Mouse (Mus musculus) spleen, postnatal 14 days (tissue): Measurements from ENCODE around the gene Ing3.

Source experiments
- DNase-seq, 2 experiments: peaks; one replicate each; pipeline ENCODE4 v3.0.0; 2021 to 2022; ENCODE audit warnings: low spot score in 2 of 2

The Ing3 gene

DNA sequence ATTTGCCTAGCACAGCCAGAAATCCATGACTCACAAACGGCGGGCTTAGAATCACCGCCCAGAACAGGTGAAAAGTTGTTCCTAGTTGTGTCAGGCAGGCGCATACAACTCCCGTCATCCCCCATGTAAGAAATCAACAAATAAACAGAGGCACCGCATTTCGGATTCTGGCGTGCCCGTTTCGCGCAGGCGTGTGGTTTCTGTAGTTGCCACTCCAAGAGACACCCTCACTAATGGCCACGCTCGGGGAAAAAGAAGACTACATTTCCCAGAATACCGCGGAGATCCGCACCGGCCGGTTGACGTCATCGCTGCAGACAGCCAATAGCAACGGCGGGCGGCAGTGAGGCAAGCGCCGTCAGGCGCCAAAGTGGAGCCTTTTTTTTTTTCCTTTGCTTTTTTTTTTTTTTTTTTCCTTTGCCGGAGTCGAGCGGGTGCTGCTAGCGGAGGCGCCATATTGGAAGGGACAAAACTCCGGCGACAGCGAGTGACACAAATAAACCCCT lies at the start of gene Ing3:
Gene Ing3 (plus strand): TSS at position 346 of the 506 bp plus-strand sequence.
- DNase-seq = peak; percentile 88 to 94

DNA sequence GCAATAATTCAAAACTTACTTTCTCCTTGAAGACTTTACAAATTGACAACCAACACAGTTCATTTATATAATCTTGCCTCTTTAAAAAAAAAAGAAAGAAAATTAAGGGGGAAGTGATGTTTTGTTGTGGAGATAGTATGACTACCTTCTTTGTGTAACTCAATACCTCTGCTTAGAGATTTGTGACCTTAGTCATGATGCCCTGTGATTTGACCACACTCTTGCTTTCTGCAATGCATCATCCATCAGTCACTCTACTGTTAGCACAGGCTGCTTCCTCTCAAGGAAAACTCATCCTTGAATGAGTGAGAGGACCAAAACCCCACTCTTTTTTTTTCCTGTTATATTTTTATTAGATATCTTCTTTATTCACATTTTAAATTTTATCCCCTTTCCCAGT lies 39.7 kb upstream of the Ing3 start:
- DNase-seq = no peak

DNA sequence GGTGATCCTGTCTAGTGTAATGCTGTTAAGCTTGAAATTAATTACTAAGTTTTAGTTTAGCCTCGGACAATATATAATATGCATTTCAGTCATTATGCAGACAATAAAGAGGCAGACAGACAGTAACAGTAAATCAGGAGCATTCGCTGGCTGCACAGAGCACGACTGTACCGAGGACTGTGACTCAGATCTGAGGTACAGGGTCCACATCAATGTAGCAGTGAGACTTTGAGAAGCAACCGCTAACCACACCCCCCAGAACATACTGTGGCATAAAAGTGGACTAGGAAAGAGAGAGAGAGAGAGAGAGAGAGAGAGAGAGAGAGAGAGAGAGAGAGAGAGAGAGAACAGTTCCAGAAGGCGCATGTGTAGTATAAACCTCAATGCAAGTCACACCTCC lies 38.6 kb upstream of the Ing3 start:
- no peak for DNase-seq

- DNase-seq = no peak
These were observed 32.8 kb upstream of the Ing3 start for GRCm38 (mm10) chr6:21916591-21916990.

DNA sequence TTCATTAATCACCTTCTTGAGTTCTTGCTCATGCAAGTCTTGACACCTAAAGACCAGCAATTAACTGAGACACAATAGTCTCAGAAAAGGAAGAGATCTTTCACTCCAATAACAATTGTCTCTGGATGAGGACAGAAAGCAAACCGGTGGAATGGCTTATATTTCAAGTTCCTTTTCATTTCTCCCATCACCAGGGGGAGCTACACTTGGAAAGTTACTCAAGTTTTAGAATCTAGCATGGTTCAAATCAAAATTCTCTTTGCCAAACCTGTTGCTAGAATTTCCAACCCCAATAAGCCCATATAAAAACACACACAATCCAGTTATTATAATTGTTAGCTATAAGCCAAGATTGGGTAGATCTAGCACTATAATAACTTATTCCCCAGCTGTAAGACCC lies 25.2 kb upstream of the Ing3 start:
- DNase-seq = no peak

- DNase-seq = no peak
These were observed 11.3 kb upstream of the Ing3 start for GRCm38 (mm10) chr6:21937981-21938635.

DNA sequence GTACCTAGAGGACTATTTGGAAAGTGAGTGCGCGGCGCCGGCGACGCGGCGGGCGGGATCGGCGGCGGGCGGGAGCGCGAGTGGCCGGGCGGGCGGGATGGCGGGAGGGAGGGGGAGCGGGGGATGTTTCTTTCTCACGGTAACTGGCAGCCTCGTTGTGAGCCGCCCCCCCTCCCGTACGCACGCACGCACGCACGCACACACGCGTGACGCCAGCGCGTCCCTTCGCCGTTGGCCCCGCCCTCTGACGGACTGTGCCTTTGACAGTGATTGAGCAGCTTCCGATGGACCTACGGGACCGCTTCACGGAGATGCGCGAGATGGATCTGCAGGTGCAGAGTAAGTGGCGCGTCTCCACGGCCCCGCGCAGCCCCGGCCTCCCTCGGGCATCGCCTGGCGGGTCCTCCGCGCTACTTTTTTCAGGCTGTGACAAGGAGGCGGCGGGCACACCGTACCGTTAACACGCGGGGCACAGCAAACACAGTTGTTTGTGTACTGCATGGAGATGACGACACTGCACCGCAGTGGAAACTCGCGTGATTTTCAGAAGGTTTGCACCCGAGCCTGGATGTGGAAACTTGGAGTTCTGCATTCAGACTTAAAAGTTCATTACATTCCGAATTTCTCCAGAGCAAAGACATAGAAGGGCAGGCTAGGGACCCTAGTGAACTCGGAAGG lies 539 bp downstream of the Ing3 start:
- DNase-seq = peak; percentile 94 to 96

DNA sequence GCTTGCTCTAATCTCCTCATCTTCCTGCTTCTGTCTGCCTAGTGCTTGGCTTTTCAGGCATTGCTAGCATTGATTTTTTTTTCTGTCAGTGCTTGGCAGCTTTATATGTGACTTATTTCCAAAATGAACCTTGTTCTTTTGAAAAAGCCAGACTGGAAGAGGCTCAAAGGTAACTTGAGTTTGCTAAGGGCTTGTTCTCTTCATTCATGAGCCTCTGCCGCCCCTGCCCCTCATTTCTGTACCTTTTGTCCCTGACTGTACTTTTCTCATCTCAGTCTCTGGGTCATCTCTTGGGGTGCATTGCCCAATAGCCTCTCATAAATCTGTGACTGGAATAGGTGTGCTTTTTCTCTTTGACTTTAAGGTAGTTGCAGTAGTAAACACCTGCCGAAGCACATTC lies 1.3 kb downstream of the Ing3 start:
- DNase-seq = no peak

DNA sequence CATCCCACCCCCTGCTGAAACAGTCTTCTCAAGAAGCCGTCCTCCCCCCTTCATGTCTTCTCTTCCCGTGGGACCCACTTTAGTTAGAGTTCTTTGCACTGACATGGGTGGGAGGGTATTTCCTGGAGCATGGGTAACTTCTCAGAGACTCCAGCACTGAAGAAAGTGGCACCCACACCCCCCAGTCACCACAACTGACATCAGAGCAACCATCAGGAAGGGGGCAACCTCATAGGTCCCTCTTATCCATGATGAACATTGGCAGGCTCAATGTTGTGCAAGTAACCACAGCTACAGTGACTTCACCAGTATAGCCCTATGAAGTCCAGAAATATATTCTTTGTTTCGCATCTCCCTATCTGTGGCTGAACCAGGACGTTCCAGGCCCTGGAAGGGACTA lies 6.1 kb downstream of the Ing3 start:
- no peak for DNase-seq

GRCm38 (mm10) chr6:21958922-21959321 lies 9.6 kb downstream of the Ing3 start:
- DNase-seq = no peak

DNA sequence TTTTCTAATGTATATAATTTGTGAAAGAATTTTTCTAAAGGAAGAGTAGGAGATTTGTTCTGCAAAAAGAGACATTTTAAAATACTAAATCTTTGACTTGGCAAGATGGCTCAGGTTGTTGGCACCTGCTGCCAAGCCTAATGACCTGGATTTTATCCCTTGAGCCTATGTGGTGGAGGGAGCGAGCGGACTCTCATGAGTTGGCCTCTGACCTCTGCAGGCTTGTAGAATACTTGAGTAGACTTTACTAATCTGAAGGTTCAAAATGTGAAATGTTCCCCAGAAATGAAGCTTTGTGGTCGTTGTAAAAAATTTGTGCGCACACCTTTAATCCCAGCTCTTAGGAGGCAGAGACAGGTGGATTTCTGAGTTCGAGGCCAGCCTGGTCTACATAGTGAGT lies 10.5 kb downstream of the Ing3 start:
- no peak for DNase-seq

- no peak for DNase-seq
These were observed 28.2 kb downstream of the Ing3 start for GRCm38 (mm10) chr6:21977532-21977931.

DNA sequence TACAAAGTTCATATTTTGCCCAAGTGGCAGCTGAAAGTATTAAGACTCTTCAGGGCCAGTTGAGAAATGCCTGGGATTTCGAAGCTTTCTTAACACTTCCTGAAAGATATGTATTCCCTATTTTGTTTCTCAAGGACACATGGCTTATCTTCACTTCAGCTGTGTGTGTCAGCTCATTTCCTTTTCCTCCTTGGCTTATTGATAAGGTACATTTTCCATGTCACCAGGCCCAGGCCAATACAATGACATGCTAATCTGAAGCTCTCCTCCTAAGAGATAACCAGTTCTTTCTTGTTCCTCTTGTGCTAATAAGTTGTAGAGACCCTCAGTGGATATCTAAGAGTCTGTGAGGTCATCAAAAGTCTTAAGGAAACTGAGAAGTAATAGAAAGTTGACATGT lies 31.7 kb downstream of the Ing3 start:
- no peak for DNase-seq

GRCm38 (mm10) chr6:21984990-21985731 lies 35.8 kb downstream of the Ing3 start:
- DNase-seq = peak in 1 of 2 experiments; percentile 30

GRCm38 (mm10) chr6:21985732-21986540 lies 36.6 kb downstream of the Ing3 start, which contains the start of gene Cped1:
Gene Cped1 (plus strand): TSS chr6:21985916.
- no peak for DNase-seq

GRCm38 (mm10) chr6:21986660-21987331 lies 37.4 kb downstream of the Ing3 start:
- DNase-seq = no peak

- no peak for DNase-seq
These were observed 38.2 kb downstream of the Ing3 start for GRCm38 (mm10) chr6:21987554-21987953.

GRCm38 (mm10) chr6:21988296-21988695 lies 38.9 kb downstream of the Ing3 start:
- DNase-seq = no peak

DNA sequence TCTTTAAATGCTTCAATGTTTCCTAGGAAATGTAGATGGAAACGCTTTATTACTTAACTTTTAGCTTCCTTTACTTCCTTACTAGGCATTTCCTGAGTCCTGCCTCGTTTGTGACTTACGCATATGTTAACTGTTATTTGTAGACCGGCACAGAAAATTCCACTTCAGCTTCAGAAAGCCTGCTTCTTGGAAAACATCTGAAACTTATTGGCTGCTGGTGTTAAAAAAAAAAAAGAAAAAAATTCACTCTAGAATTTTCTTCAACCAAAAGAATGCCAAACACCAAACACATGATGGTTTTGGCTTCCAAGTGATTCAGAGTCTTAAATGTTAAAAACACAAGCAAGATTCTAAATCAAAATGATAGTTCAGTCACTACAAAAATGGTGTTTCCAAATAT lies 39.7 kb downstream of the Ing3 start:
- DNase-seq = no peak

DNA sequence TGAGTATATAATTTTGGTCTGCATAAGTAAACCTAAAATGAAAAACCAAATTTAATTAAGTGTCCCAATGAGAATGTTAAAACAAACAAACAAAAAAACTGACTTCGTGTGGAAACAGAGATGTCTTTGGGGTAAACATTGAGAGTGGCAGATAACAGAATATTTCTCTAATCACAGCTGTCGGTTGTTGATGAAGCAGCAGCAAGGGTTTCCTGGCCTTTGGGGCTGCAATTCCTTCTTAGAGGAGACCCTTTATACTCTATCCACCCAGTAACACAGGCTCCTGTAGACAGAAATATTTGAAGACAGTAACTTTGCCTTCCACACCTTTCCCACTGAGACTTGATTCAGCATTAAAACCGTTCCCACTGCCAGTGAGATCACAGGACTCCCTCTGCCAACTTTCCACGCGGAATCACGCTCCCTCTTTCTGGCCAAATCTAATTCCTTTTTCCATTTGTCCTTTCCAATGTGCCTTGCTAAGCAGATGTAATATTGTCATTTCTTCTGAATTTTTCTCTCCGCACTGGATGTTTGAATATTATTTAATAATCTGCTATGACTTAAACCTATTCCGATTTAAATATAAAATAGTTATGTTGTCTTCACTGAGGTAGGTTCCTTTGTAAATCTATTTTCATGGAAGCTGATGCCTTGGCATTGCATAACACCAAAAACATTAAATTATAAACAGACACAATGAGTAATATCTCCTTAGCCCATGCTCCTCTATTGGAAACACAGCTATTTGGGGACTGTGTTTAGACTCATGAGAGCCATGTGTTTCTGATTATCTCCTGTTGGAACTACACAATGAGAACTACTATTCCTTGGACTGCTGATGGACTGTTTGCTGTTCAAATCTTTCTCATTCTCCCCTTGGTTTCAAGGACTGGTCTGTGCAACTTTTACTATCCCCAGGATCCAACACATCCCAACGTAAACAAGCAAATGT lies 41.1 kb downstream of the Ing3 start:
- no peak for DNase-seq
